Mouse (Mus musculus) cerebellum, postnatal 25 days (tissue): ENCODE measurements around the gene Inpp5d.

Experiments used
- DNase-seq, 2 experiments: peaks; one replicate each; pipeline ENCODE4 v3.0.0; 2021; ENCODE audit warnings: mixed read lengths in 2 of 2

Inpp5d gene

GRCm38 (mm10) chr1:87620211-87620668, at the start of gene Inpp5d:
TSS of gene Inpp5d (plus strand) at chr1:87620312.
- no peak for DNase-seq

GRCm38 (mm10) chr1:87573261-87573660, 46.9 kb upstream of the Inpp5d start:
- no peak for DNase-seq

GRCm38 (mm10) chr1:87573800-87574215, 46.3 kb upstream of the Inpp5d start, which contains the start of gene Ngef:
TSS of gene Ngef (minus strand) at chr1:87573870.
- DNase-seq, result no peak

- peak in 1 of 2 experiments; percentile 29 for DNase-seq
These were observed 45.8 kb upstream of the Inpp5d start for GRCm38 (mm10) chr1:87574353-87574752.

- peak; percentile 51 to 54 for DNase-seq
These were observed 45.3 kb upstream of the Inpp5d start for GRCm38 (mm10) chr1:87574785-87575184.

GRCm38 (mm10) chr1:87578965-87579364, 41.1 kb upstream of the Inpp5d start:
- DNase-seq, result no peak

DNA sequence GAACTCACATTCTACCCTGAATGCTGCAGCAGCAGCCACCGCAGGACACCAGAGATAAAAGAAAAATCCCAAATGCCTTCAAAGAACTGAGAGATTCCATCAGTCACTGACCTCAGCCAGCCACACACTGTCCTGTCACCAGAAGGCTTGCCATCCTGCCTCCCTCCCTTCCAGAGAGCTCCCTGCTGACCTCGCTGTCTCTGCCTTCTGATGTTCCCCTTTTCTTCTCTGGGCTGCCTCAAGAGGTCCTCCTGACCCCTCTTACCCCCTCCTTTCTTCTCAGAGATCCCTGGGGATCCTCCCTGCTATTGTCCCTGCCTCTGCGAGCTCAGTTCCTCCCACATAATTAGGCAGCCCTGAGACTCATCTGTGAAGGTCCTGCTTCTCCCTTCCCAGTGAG, 39.3 kb upstream of the Inpp5d start:
- no peak for DNase-seq

DNA sequence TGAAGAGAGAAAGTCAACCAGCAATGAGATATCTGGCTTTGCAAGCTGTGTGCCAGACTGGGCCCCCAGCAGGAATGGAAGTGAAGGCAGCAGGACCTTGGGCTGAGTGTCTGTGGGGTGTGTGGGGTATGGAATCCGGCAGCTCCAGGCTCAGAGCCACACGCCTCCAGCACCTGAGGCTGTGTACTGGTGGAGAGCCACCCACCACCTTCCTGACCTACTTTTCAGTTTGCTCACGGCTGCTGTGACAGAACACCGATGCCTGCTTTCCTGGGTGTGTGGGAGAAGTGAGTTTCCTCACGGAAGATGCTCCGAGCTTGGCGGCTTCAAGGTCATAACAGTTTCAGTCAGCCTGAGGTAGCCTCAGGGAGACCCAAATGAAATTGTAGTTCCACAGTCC, 30.9 kb upstream of the Inpp5d start:
- DNase-seq, result peak; percentile 25 to 43

GRCm38 (mm10) chr1:87589980-87590379, 30.1 kb upstream of the Inpp5d start:
- DNase-seq, result no peak

DNA sequence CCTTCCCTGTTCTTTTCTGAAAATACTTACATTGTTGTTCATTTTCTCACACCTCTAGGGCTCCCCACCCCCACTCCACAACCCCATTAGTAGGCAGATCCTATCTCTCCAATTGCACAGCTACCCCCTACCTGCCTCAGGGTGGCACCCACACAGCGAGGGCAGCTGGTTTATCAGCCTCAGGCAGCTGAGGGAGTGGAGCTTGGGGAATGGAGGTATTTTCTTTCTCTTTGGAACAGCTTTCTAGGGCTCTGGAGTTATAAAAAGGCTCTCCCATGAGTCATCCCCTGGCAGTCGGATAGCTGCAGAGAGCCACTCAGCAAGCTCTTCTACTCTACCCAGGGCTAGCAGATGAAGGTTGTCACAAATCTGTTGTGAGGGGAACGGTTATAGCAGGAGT, 25.9 kb upstream of the Inpp5d start:
- peak; percentile 53 to 55 for DNase-seq

DNA sequence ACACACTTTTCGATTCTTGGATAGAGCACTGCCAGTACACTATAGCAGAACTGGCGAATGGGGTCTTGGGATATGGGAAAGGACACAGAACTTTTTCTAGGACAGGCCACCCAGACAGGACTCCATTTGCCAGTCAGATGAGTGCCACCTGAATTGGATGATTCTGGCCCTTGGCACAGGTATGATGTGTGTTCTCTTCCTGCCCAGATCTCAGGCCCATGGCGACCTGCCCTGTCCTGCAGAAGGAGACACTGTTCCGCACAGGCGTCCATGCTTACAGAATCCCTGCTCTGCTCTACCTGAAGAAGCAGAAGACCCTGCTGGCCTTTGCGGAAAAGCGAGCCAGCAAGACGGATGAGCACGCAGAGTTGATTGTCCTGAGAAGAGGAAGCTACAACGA, 25.4 kb upstream of the Inpp5d start:
- peak; percentile 52 to 55 for DNase-seq

GRCm38 (mm10) chr1:87600533-87600932, 19.6 kb upstream of the Inpp5d start:
- DNase-seq, result no peak

DNA sequence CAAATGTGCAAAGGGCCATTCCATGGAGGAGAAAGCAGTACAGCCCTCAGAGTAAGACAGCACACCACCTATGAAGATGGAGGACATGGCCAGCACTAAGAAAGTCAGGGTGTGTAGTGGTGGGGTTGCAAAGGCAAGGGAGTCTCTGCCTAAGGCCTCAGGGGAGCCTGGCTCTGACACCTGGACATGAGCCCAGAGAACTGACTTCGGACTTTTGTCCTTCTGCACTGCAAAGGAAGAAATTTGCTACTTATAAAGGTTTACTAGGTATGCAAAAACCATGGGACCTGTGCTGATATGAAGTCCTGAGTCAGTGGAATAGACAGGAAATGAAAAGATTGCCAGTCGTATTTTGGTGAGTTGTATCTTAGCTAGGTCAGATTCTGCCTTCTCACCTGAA, 18.3 kb upstream of the Inpp5d start:
- DNase-seq, result no peak

DNA sequence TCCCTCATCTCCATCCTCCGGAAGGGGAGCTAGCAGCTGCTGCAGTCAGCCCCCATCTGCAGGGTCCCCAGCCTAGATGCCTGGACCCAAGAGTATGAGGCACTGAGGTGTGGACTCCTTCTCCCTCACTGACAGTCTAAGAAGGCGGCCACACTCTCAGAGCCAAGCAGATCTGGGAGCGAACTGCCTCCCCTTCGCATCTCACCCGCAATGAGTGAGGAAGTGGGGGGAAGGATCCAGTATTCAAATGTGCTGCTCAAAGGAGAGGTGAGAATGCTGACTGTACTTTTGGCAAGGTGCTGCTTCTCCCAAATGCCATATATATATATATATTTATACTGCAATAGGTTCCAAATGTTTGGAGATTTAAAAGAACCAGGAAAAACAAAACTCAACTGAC, 16.7 kb upstream of the Inpp5d start:
- no peak for DNase-seq

DNA sequence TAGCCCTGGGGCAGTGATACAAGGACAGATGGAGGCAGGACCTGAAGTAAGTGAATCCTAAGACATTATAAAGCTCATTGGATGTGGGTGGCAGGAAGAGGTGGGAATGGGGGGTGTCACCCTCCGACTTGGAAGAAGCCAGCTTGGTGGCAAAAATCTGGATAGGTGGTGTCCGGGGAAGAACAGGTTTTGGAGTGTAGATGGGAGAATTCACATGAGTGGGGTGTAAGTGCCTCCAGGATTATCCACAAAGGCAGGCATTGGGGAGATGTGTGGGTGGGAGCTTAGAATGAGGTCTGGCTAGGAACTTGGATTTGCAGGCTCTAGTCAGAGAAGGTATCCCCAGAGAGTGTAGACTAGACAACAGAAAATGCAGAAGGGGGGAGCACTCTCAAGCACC, 14.8 kb upstream of the Inpp5d start:
- no peak for DNase-seq

GRCm38 (mm10) chr1:87607385-87608091, 12.6 kb upstream of the Inpp5d start:
- peak; percentile 86 to 91 for DNase-seq

DNA sequence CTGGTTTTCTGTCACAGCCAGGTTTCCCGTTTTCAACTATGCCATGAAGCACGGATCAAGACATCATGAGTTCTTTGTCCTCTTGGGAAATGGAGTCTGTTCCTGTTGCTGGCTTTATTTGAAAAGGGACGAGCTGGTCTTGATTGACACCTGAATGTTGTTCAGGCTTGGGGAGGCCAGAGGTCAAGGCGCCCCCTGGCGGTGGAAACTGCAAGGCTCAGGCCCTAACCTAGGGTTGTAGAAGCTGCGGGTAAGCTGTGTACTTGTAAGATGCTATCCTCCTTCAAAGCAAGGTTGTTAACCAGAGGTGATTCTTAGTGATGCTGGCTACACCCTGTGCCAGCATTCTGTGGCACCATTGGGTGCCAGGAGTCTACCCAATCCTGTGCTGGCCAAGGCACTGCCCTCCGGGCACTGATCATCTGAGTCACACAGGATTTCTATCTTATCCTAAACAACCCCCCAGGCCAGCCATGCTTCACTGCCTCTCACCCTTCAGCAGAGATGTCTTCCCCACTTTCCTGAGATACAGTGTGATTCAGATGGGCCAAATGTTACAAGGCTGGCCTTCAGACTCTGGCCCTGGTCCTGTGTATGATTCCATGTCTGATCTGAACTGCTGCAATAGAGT, 11.6 kb upstream of the Inpp5d start:
- peak; percentile 78 to 87 for DNase-seq

GRCm38 (mm10) chr1:87614576-87615295, 5.4 kb upstream of the Inpp5d start:
- DNase-seq, result no peak

- DNase-seq, result no peak
These were observed 581 bp downstream of the Inpp5d start for GRCm38 (mm10) chr1:87620693-87621092.

DNA sequence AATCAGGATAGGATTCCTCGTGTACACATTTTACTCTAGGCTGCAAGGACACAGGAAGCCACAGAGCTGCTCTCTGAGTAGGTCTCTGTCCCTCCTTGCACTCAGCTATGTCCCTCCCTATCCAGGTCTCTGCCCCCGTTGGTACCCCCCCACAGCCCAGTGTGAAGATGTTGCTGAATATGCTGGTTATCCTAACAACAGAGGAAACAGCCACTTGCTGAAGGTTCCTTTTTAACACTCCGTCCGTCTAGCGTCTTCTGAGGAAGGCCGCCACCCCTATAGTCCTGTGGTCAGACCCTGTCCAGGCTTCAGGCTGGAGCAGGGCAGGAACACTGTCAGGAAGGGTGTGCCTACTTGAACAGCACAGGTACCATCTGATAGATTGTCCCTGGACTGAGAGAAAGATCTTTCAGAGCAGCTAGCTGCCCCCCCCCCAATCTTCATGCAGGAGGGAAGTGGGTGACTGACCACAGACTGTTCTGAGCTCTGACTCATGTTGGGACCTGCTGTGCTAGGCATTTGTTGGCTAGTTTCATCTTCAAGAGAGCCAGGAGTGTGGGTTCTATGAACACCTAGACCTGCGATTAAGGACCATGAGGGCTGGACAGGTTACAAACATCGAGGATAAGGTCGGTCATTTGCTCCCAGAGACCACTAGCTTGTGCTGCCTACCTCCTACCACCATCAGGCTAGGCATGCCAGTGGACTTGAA, 1.2 kb downstream of the Inpp5d start:
- no peak for DNase-seq

GRCm38 (mm10) chr1:87621858-87622279, 1.8 kb downstream of the Inpp5d start:
- DNase-seq, result no peak

GRCm38 (mm10) chr1:87623977-87624666, 4.0 kb downstream of the Inpp5d start:
- DNase-seq, result no peak
